Mouse (Mus musculus) heart, postnatal 0 days (tissue): ENCODE measurements around the gene Ngef. TPM values are rescaled to one million over a fixed set of nuclear protein-coding genes. Genes with fewer than 3 reads are reported as not detected.
"Not testable (repeated sequence)": the region's sequence is repeated elsewhere in the genome, so short reads cannot be mapped to it uniquely, and the experiment has no call there.

ENCODE experiments used
- ATAC-seq: fragments of 200-750 bp; cut with Nextera tagmentation; 2 replicates; pipeline ENCODE4 v1.8.0; 2017; ENCODE audit warnings: low read depth, moderate number of reproducible peaks, moderate library complexity; ENCODE audit not compliant: insufficient read depth
- DNase-seq: peaks from one replicate; pipeline ENCODE4 v3.0.0-alpha.2; 2016; ENCODE audit warnings: low spot score
- H3K27ac ChIP-seq: fragments of 300-500 bp; sonication (generic); 2 replicates; pipeline ENCODE4 v1.5.1; 2014; ENCODE audit warnings: low read depth, mild to moderate bottlenecking
- H3K27me3 ChIP-seq: fragments of 300-500 bp; sonication (generic); 2 replicates; pipeline ENCODE4 v1.6.1; 2014; ENCODE audit warnings: low read length, mixed read lengths; ENCODE audit not compliant: control insufficient read depth, insufficient read depth
- H3K36me3 ChIP-seq: fragments of 300-500 bp; sonication (generic); replicated peaks from 2 replicates; pipeline ENCODE4 v1.6.1; 2014; ENCODE audit warnings: low read length, mixed read lengths; ENCODE audit not compliant: control insufficient read depth, insufficient read depth
- H3K4me1 ChIP-seq: fragments of 300-500 bp; sonication (generic); 2 replicates; pipeline ENCODE4 v1.6.1; 2014; ENCODE audit warnings: antibody characterized with exemption; ENCODE audit not compliant: control insufficient read depth, insufficient read depth
- H3K4me2 ChIP-seq: fragments of 300-500 bp; sonication (generic); 2 replicates; pipeline ENCODE4 v1.6.1; 2014; ENCODE audit warnings: low read depth, mild to moderate bottlenecking, low read length, moderate library complexity
- H3K4me3 ChIP-seq: fragments of 300-500 bp; sonication (generic); 2 replicates; pipeline ENCODE4 v1.5.1; 2014; ENCODE audit warnings: low read depth, low read length
- H3K9ac ChIP-seq: fragments of 300-500 bp; sonication (generic); replicated peaks from 2 replicates; pipeline ENCODE4 v1.6.1; 2014; ENCODE audit warnings: low read depth, low read length, mixed read lengths
- H3K9me3 ChIP-seq: fragments of 300-500 bp; sonication (generic); replicated peaks from 2 replicates; pipeline ENCODE4 v1.6.1; 2016; ENCODE audit warnings: low read length; ENCODE audit not compliant: control insufficient read depth
- CTCF ChIP-seq: IDR thresholded peaks from 2 replicates; pipeline ENCODE4 v1.5.1; 2016; ENCODE audit warnings: antibody characterized with exemption, control low read depth, low read depth
- EP300 ChIP-seq: IDR thresholded peaks from 2 replicates; pipeline ENCODE4 v1.6.1; 2016; ENCODE audit warnings: antibody characterized with exemption, low read depth
- WGBS: fragments of 180-500 bp; shearing (Covaris S2); extraction: QIAGEN DNeasy Blood & Tissue Kit; methylation state at CpG from one replicate; pipeline ENCODE4 v1.1.7; 2014; 5-methylcytosine and 5-hydroxymethylcytosine counted together
- polyA plus RNA-seq: library from polyadenylated mRNA; unstranded; fragments of >200 nt; fragmentation: Nextera tagmentation; extraction: Ambion mirVana; gene quantifications from 2 replicates; pipeline ENCODE4 v1.2.1, GENCODE M21; 2015
- total RNA-seq: library from RNA; depleted of rRNA; stranded (reverse); fragments of >200 nt; gene quantifications from 2 replicates; pipeline ENCODE4 v1.2.3, GENCODE M21; 2014; ENCODE audit warnings: low replicate concordance

Ngef gene
- total and polyA plus RNA-seq, 2 experiments from 2014 or later = 0.05 TPM; not detected in 1

- H3K36me3 ChIP-seq = no peaks in the 10 kb centered on the region
Measured at GRCm38 (mm10) chr1:87472576-87472975, 101.1 kb downstream of the Ngef start.

GRCm38 (mm10) chr1:87471914-87472313 is 101.8 kb downstream of the Ngef start:
- no peaks in the 10 kb centered on the region for H3K4me1 ChIP-seq
- DNase-seq (no peak), ATAC-seq (no peak)
- TF ChIP-seq CTCF = no peak
- TF ChIP-seq EP300 = no peak
- no peak overlapping the region for H3K4me3 ChIP-seq
- no peaks in the 10 kb centered on the region for H3K36me3 ChIP-seq
- no peak overlapping the region for H3K27ac ChIP-seq
- no peaks in the 10 kb centered on the region for H3K9me3 ChIP-seq
- no peak overlapping the region for H3K4me2 ChIP-seq
- WGBS = 69% methylated on average over 7 of the region's 7 CpGs
- H3K9ac ChIP-seq = no peak overlapping the region
- peaks cover 30% of the 10 kb centered on the region for H3K27me3 ChIP-seq

More at GRCm38 (mm10) chr1:87472576-87472975, 101.1 kb downstream of the Ngef start:
- ATAC-seq = no peak
- H3K9ac ChIP-seq = no peak overlapping the region
- no peak overlapping the region for H3K4me3 ChIP-seq
- H3K27ac ChIP-seq = no peak overlapping the region
- no peaks in the 10 kb centered on the region for H3K4me1 ChIP-seq
- DNase-seq = no peak
- no peak for TF ChIP-seq EP300
- no peak for TF ChIP-seq CTCF
- H3K27me3 ChIP-seq = peaks cover 30% of the 10 kb centered on the region
- no peaks in the 10 kb centered on the region for H3K9me3 ChIP-seq
- 68% methylated on average over 7 of the region's 7 CpGs for WGBS
- H3K4me2 ChIP-seq = no peak overlapping the region

DNA sequence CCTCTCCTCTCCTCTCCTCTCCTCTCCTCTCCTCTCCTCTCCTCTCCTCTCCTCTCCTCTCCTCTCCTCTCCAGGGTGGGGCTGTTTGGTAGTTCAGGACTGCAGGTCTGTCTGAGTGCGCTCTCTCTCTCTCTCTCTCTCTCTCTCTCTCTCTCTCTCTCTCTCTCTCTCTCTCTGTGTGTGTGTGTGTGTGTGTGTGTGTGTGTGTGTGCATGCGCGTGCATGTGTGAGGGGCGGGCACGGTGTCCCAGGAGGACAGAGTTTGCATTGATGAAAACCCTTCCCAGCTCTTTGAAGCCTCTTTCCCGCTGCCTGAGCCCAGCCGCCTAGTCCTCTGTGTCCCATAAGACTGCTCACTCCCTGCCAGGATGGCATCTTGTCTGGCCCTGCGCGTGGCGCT is 103.7 kb downstream of the Ngef start, which contains the start of gene Snorc:
TSS of gene Snorc (plus strand) at position 301 of the 400 bp plus-strand sequence.
- not testable (repeated sequence) for H3K4me3 ChIP-seq, H3K4me1 ChIP-seq, H3K9ac ChIP-seq, ATAC-seq, DNase-seq, H3K27ac ChIP-seq, H3K36me3 ChIP-seq, H3K9me3 ChIP-seq, H3K4me2 ChIP-seq
- H3K27me3 ChIP-seq = peaks cover 16% of the 10 kb centered on the region
- 45% methylated on average over 5 of the region's 10 CpGs for WGBS

- H3K4me1 ChIP-seq = no peaks in the 10 kb centered on the region
- ATAC-seq = no peak
- H3K9ac ChIP-seq = no peak overlapping the region
- no peaks in the 10 kb centered on the region for H3K36me3 ChIP-seq
- no peak for DNase-seq
- 64% methylated on average over 6 of the region's 6 CpGs for WGBS
- no peak for TF ChIP-seq CTCF
- no peak for TF ChIP-seq EP300
- no peak overlapping the region for H3K4me2 ChIP-seq
- no peak overlapping the region for H3K27ac ChIP-seq
- no peaks in the 10 kb centered on the region for H3K9me3 ChIP-seq
- no peak overlapping the region for H3K4me3 ChIP-seq
- 0 out of 2 replicates have a peak, but pooled peaks cover 3% of the 10 kb centered on the region for H3K27me3 ChIP-seq
Measured at GRCm38 (mm10) chr1:87468321-87468720, 105.3 kb downstream of the Ngef start.

DNA sequence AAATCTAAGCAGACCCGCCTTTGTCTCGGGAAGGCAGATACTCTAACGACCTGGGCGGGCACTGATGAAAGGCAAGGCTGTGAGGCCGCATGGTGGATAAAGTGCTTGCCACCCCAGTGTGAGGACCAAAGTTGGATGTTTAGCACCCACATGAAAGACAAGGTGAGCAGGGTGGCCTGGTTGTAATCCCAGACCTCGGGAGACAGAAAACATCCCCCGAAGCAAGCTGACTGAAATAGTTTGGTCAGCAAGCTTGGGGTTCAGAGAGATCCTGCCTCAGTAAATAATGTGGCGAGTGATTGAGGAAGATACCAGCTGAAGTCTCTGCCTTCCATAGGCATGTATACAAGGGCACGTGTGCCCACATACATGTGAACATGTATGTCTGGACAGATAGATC is 106.2 kb downstream of the Ngef start:
- WGBS = 70% methylated on average over 9 of the region's 9 CpGs

DNA sequence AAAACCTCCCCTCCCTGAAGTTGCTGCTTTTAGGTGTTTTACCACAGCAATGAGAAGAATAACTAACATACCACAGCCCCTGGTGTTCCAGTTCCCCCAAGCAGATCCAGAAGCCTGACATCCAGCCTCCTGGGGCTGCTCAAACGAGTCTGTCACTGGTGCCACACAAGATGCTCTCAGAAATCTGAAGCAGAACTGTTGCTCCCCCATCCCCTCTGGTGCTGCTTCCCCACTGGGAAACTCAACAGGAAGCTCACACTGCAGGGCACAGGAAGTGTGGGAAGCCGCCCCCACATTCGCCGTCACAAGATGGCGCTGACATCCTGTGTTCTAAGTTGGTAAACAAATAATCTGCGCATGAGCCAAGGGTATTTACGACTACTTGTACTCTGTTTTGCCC is 113.8 kb downstream of the Ngef start:
- DNase-seq, H3K4me1 ChIP-seq, H3K27ac ChIP-seq, H3K4me2 ChIP-seq, H3K9ac ChIP-seq, H3K36me3 ChIP-seq, ATAC-seq, H3K27me3 ChIP-seq, H3K9me3 ChIP-seq, H3K4me3 ChIP-seq: not testable (repeated sequence)
- 86% methylated on average over 5 of the region's 7 CpGs for WGBS

More for the DNA sequence above, 106.2 kb downstream of the Ngef start:
- Histone ChIP-seq H3K27me3 (0 out of 2 replicates have a peak, but pooled peaks cover 3% of the 10 kb centered on the region), H3K4me2 (no peak overlapping the region), H3K4me1 (no peaks in the 10 kb centered on the region), H3K9me3 (no peaks in the 10 kb centered on the region), H3K36me3 (no peaks in the 10 kb centered on the region), H3K9ac (no peak overlapping the region), H3K4me3 (no peak overlapping the region), H3K27ac (no peak overlapping the region)
- TF ChIP-seq EP300 (no peak), CTCF (no peak)
- ATAC-seq (no peak), DNase-seq (no peak)
